ENCODE assay signal across 16 mouse cellular contexts in genomic region chr6:72359891-72360598, GRCm38 (mm10). TPM values are rescaled to one million over a fixed set of nuclear protein-coding genes. Genes with fewer than 3 reads are reported as not detected.
DNase-seq lines count a peak whose midpoint lies in the region; ATAC-seq and TF ChIP-seq lines count a peak whose summit lies in the region.
"Had no signal": no experiment of that assay in that cellular context is flagged by ENCODE, and none has a peak within 500 bp of the region (broad histone marks: within the 10 kb centered on the region; RNA-seq: fewer than 3 reads in every experiment).

No protein-coding gene starts in this region.

- ATAC-seq in heart, embryonic 13.5 days (ENCODE audit: extremely low read depth, insufficient number of reproducible peaks, low FRiP score, low TSS enrichment): no peak
- no peak for ATAC-seq in megakaryocyte, adult 5-6 weeks (ENCODE audit: poor library complexity, severe bottlenecking)
- ATAC-seq in intestine, postnatal 0 days: no peak
- ATAC-seq in stomach, embryonic 16.5 days (ENCODE audit: insufficient read depth, low FRiP score): no peak
- ATAC-seq: inflammation-experienced regulatory T-cells, adult 6 months had no signal

- no peak for DNase-seq in heart, postnatal 36 days
- no peak for DNase-seq in forebrain, embryonic 10.5 days (ENCODE audit: extremely low spot score, low spot score)
- DNase-seq in embryo, embryonic 10.5 days (ENCODE audit: low spot score): no peak
- DNase-seq: adrenal gland, adult 2 months; cerebellum, adult 18-20 months; gastrocnemius, postnatal 25 days; left cerebral cortex, postnatal 4 days; thymus, postnatal 25 days had no signal

- whole genome bisulfite sequencing in heart, embryonic 13.5 days: 81% methylated on average over 11 of the region's 11 CpGs
- 47% methylated on average over 11 of the region's 11 CpGs for WGBS in intestine, postnatal 0 days
- 61% methylated on average over 11 of the region's 11 CpGs for WGBS in stomach, embryonic 16.5 days
- WGBS in forebrain, embryonic 10.5 days: 90% methylated on average over 11 of the region's 11 CpGs

- intact Hi-C loops in heart, postnatal 36 days (cut with DNase I): no loop called here

- no peaks in the 10 kb centered on the region for H3K9me3 ChIP-seq in heart, embryonic 13.5 days
- no peaks in the 10 kb centered on the region for H3K9me3 ChIP-seq in megakaryocyte, embryonic 14.5 days
- H3K9me3 ChIP-seq in intestine, postnatal 0 days (ENCODE audit: control insufficient read depth): no peaks in the 10 kb centered on the region
- H3K9me3 ChIP-seq in stomach, embryonic 16.5 days (replicated peaks; ENCODE audit: control insufficient read depth, low read length): no peaks in the 10 kb centered on the region
- H3K9me3 ChIP-seq in forebrain, embryonic 10.5 days: no peaks in the 10 kb centered on the region
- H3K9me3 ChIP-seq: embryonic facial prominence, embryonic 15.5 days had no signal

- no peak for TF ChIP-seq CTCF in intestine, postnatal 0 days (IDR thresholded peaks at IDR 0.05; ENCODE audit: low read depth)

- H3K27ac ChIP-seq in heart, embryonic 13.5 days (replicated peaks): no peak overlapping the region
- peak overlapping the region; percentile 36 for H3K27ac ChIP-seq in intestine, postnatal 0 days (ENCODE audit: low read depth, low read length)
- 0 out of 2 replicates have a peak overlapping the region, but pooled peaks have one; percentile 7 for H3K27ac ChIP-seq in stomach, embryonic 16.5 days (ENCODE audit: low read length)
- H3K27ac ChIP-seq in forebrain, embryonic 10.5 days: no peak overlapping the region
- H3K27ac ChIP-seq: embryonic facial prominence, embryonic 15.5 days had no signal

- no peak overlapping the region for H3K9ac ChIP-seq in heart, embryonic 13.5 days
- no peak overlapping the region for H3K9ac ChIP-seq in intestine, postnatal 0 days (ENCODE audit: low read depth, low read length)
- peak overlapping the region; percentile 32; the same call in 1 of the 2 replicates for H3K9ac ChIP-seq in stomach, embryonic 16.5 days (ENCODE audit: low read length)
- H3K9ac ChIP-seq: embryonic facial prominence, embryonic 15.5 days had no signal

- H3K36me3 ChIP-seq in heart, embryonic 13.5 days: peaks cover 39% of the 10 kb centered on the region
- peaks cover 54% of the 10 kb centered on the region for H3K36me3 ChIP-seq in megakaryocyte, embryonic 14.5 days (replicated peaks; ENCODE audit: low read length)
- peaks cover 16% of the 10 kb centered on the region; the same call in 1 of the 2 replicates for H3K36me3 ChIP-seq in intestine, postnatal 0 days (ENCODE audit: control insufficient read depth, insufficient read depth)
- 0 out of 2 replicates have a peak, but pooled peaks cover 11% of the 10 kb centered on the region for H3K36me3 ChIP-seq in stomach, embryonic 16.5 days (ENCODE audit: control insufficient read depth, insufficient read depth, low read length)
- peaks cover 42% of the 10 kb centered on the region for H3K36me3 ChIP-seq in forebrain, embryonic 10.5 days (replicated peaks)

- H3K27me3 ChIP-seq in heart, embryonic 13.5 days (replicated peaks): no peaks in the 10 kb centered on the region
- no peaks in the 10 kb centered on the region for H3K27me3 ChIP-seq in megakaryocyte, embryonic 14.5 days (replicated peaks)
- H3K27me3 ChIP-seq in intestine, postnatal 0 days (replicated peaks; ENCODE audit: control insufficient read depth, insufficient read depth, low read length): no peaks in the 10 kb centered on the region
- no peaks in the 10 kb centered on the region for H3K27me3 ChIP-seq in stomach, embryonic 16.5 days (ENCODE audit: control insufficient read depth, insufficient read depth, low read length)
- H3K27me3 ChIP-seq in forebrain, embryonic 10.5 days (ENCODE audit: poor library complexity, severe bottlenecking): peaks cover 9% of the 10 kb centered on the region; the same call in 1 of the 2 replicates
- H3K27me3 ChIP-seq: CH12.LX; embryonic facial prominence, embryonic 15.5 days had no signal

- peak overlapping the region; percentile 83; the same call in 1 of the 2 replicates for H3K4me2 ChIP-seq in heart, embryonic 13.5 days
- peak overlapping the region; percentile 86 for H3K4me2 ChIP-seq in intestine, postnatal 0 days (replicated peaks; ENCODE audit: low read depth)
- H3K4me2 ChIP-seq in stomach, embryonic 16.5 days (ENCODE audit: low read depth, low read length): peak overlapping the region; percentile 81
- H3K4me2 ChIP-seq: embryonic facial prominence, embryonic 15.5 days had no signal

- H3K4me1 ChIP-seq in heart, embryonic 13.5 days: peaks cover 42% of the 10 kb centered on the region
- peaks cover 88% of the 10 kb centered on the region for H3K4me1 ChIP-seq in megakaryocyte, embryonic 14.5 days
- H3K4me1 ChIP-seq in intestine, postnatal 0 days (replicated peaks; ENCODE audit: control insufficient read depth, insufficient read depth, low read length): peaks cover 5% of the 10 kb centered on the region; the same call in 1 of the 2 replicates
- peaks cover 44% of the 10 kb centered on the region for H3K4me1 ChIP-seq in stomach, embryonic 16.5 days (ENCODE audit: control insufficient read depth, insufficient read depth, low read length)
- peaks cover 43% of the 10 kb centered on the region for H3K4me1 ChIP-seq in forebrain, embryonic 10.5 days

- 0 out of 2 replicates have a peak overlapping the region, but pooled peaks have one; percentile 75 for H3K4me3 ChIP-seq in heart, embryonic 13.5 days
- H3K4me3 ChIP-seq in megakaryocyte, embryonic 14.5 days (replicated peaks): peak overlapping the region; percentile 70
- no peak overlapping the region for H3K4me3 ChIP-seq in intestine, postnatal 0 days (ENCODE audit: low read depth, low read length)
- no peak overlapping the region; the same call in 1 of the 2 replicates for H3K4me3 ChIP-seq in stomach, embryonic 16.5 days (replicated peaks; ENCODE audit: low read length)
- H3K4me3 ChIP-seq in forebrain, embryonic 10.5 days: no peak overlapping the region

RNA-seq across cellular contexts. Expression of gene Tmem150a, which starts 4.8 kb away (rescaled TPM):
- 13.4 and 15.1 TPM in 2 replicates for polyA plus RNA-seq in heart, embryonic 13.5 days (2015; fragmentation: Nextera tagmentation; extraction: Ambion mirVana)
- total RNA-seq in heart, postnatal 36 days (2021): 10 to 100 TPM; 19.3 to 22.6 TPM
- polyA plus RNA-seq in megakaryocyte, embryonic 14.5 days (2012; ENCODE audit: insufficient read depth, low replicate concordance): 48.1 and 129 TPM in 2 replicates
- 0.20 and 2.3 TPM in 2 replicates for total RNA-seq in megakaryocyte, adult 5-6 weeks (2015)
- total RNA-seq in megakaryocyte, adult 5-6 weeks (2017): 0.26 and 0.45 TPM in 2 replicates
- 12.4 and 14.2 TPM in 2 replicates for polyA plus RNA-seq in intestine, postnatal 0 days (2015; fragmentation: Nextera tagmentation; extraction: Ambion mirVana)
- 16.6 and 18.5 TPM in 2 replicates for polyA plus RNA-seq in stomach, embryonic 16.5 days (2015; fragmentation: Nextera tagmentation; extraction: Ambion mirVana)
- polyA plus RNA-seq in forebrain, embryonic 10.5 days (2016; fragmentation: Nextera tagmentation; extraction: Ambion mirVana): 5.6 and 5.8 TPM in 2 replicates

RNA-seq across cellular contexts. Expression of gene Rnf181, which starts 6.7 kb away (rescaled TPM):
- polyA plus RNA-seq in heart, embryonic 13.5 days (2015; fragmentation: Nextera tagmentation; extraction: Ambion mirVana): 88.4 and 104 TPM in 2 replicates
- total RNA-seq in heart, postnatal 36 days (2021): 10 to 100 TPM; 42.8 to 47.6 TPM
- 64.6 and 113 TPM in 2 replicates for polyA plus RNA-seq in megakaryocyte, embryonic 14.5 days (2012; ENCODE audit: insufficient read depth, low replicate concordance)
- total RNA-seq in megakaryocyte, adult 5-6 weeks (2015): 69.3 and 70.0 TPM in 2 replicates
- 49.5 and 52.1 TPM in 2 replicates for total RNA-seq in megakaryocyte, adult 5-6 weeks (2017)
- polyA plus RNA-seq in intestine, postnatal 0 days (2015; fragmentation: Nextera tagmentation; extraction: Ambion mirVana): 122 and 132 TPM in 2 replicates
- 139 and 143 TPM in 2 replicates for polyA plus RNA-seq in stomach, embryonic 16.5 days (2015; fragmentation: Nextera tagmentation; extraction: Ambion mirVana)
- 108 and 111 TPM in 2 replicates for polyA plus RNA-seq in forebrain, embryonic 10.5 days (2016; fragmentation: Nextera tagmentation; extraction: Ambion mirVana)

RNA-seq across cellular contexts. Expression of gene 0610030E20Rik, which starts 12.9 kb away (rescaled TPM):
- polyA plus RNA-seq in heart, embryonic 13.5 days (2015; fragmentation: Nextera tagmentation; extraction: Ambion mirVana): 16.8 and 17.9 TPM in 2 replicates
- 10 to 100 TPM in 1 of 2 experiments, 1 to 10 TPM in 1; 9.8 to 11.3 TPM for total RNA-seq in heart, postnatal 36 days (2021)
- 3.9 and 10.7 TPM in 2 replicates for polyA plus RNA-seq in megakaryocyte, embryonic 14.5 days (2012; ENCODE audit: insufficient read depth, low replicate concordance)
- 34.0 and 40.5 TPM in 2 replicates for total RNA-seq in megakaryocyte, adult 5-6 weeks (2015)
- total RNA-seq in megakaryocyte, adult 5-6 weeks (2017): 26.7 and 30.7 TPM in 2 replicates
- 16.0 and 20.0 TPM in 2 replicates for polyA plus RNA-seq in intestine, postnatal 0 days (2015; fragmentation: Nextera tagmentation; extraction: Ambion mirVana)
- polyA plus RNA-seq in stomach, embryonic 16.5 days (2015; fragmentation: Nextera tagmentation; extraction: Ambion mirVana): 25.9 and 26.7 TPM in 2 replicates
- 28.7 and 29.8 TPM in 2 replicates for polyA plus RNA-seq in forebrain, embryonic 10.5 days (2016; fragmentation: Nextera tagmentation; extraction: Ambion mirVana)

RNA-seq across cellular contexts. Expression of gene Usp39, which starts 15.1 kb away (rescaled TPM):
- 30.7 TPM in 2 replicates for polyA plus RNA-seq in heart, embryonic 13.5 days (2015; fragmentation: Nextera tagmentation; extraction: Ambion mirVana)
- 10 to 100 TPM; 14.7 to 16.6 TPM for total RNA-seq in heart, postnatal 36 days (2021)
- polyA plus RNA-seq in megakaryocyte, embryonic 14.5 days (2012; ENCODE audit: insufficient read depth, low replicate concordance): 6.4 and 27.8 TPM in 2 replicates
- 36.8 and 42.1 TPM in 2 replicates for total RNA-seq in megakaryocyte, adult 5-6 weeks (2015)
- total RNA-seq in megakaryocyte, adult 5-6 weeks (2017): 71.7 and 77.1 TPM in 2 replicates
- polyA plus RNA-seq in intestine, postnatal 0 days (2015; fragmentation: Nextera tagmentation; extraction: Ambion mirVana): 16.0 and 17.1 TPM in 2 replicates
- 29.7 and 31.4 TPM in 2 replicates for polyA plus RNA-seq in stomach, embryonic 16.5 days (2015; fragmentation: Nextera tagmentation; extraction: Ambion mirVana)
- 90.1 and 91.5 TPM in 2 replicates for polyA plus RNA-seq in forebrain, embryonic 10.5 days (2016; fragmentation: Nextera tagmentation; extraction: Ambion mirVana)

RNA-seq across cellular contexts. Expression of gene Vamp5, which starts 20.2 kb away (rescaled TPM):
- polyA plus RNA-seq in heart, embryonic 13.5 days (2015; fragmentation: Nextera tagmentation; extraction: Ambion mirVana): 42.7 and 53.4 TPM in 2 replicates
- 10 to 100 TPM; 67.4 to 72.6 TPM for total RNA-seq in heart, postnatal 36 days (2021)
- 12.5 and 61.7 TPM in 2 replicates for polyA plus RNA-seq in megakaryocyte, embryonic 14.5 days (2012; ENCODE audit: insufficient read depth, low replicate concordance)
- total RNA-seq in megakaryocyte, adult 5-6 weeks (2015): 15.4 and 20.0 TPM in 2 replicates
- total RNA-seq in megakaryocyte, adult 5-6 weeks (2017): 6.5 and 12.4 TPM in 2 replicates
- 14.9 and 16.6 TPM in 2 replicates for polyA plus RNA-seq in intestine, postnatal 0 days (2015; fragmentation: Nextera tagmentation; extraction: Ambion mirVana)
- polyA plus RNA-seq in stomach, embryonic 16.5 days (2015; fragmentation: Nextera tagmentation; extraction: Ambion mirVana): 25.2 and 30.4 TPM in 2 replicates
- polyA plus RNA-seq in forebrain, embryonic 10.5 days (2016; fragmentation: Nextera tagmentation; extraction: Ambion mirVana): 12.6 and 13.0 TPM in 2 replicates

Comparison
In these comparisons a context has a peak if more than half of its experiments do, and no peak if none do; other contexts are left out.
1. H3K27ac ChIP-seq: peak in intestine, postnatal 0 days (single experiment) and stomach, embryonic 16.5 days (single experiment); none in heart, embryonic 13.5 days (single experiment) and forebrain, embryonic 10.5 days (single experiment).
2. H3K4me3 ChIP-seq: peak in heart, embryonic 13.5 days (single experiment) and megakaryocyte, embryonic 14.5 days (single experiment); none in intestine, postnatal 0 days (single experiment), stomach, embryonic 16.5 days (single experiment) and forebrain, embryonic 10.5 days (single experiment).
3. Peak in every context shown above with its lines, with median percentiles within 50 percentile points of each other: H3K4me2 ChIP-seq.